Mouse (Mus musculus) erythroblast, adult 5-6 weeks (primary cell): ENCODE results near the gene Daam1. TPM values are rescaled to one million over a fixed set of nuclear protein-coding genes. Genes with fewer than 3 reads are reported as not detected.

Source experiments
- ATAC-seq: replicated peaks from 2 replicates; pipeline ENCODE4 v1.8.0; 2016; ENCODE audit warnings: moderate number of reproducible peaks, mild to moderate bottlenecking, moderate TSS enrichment, inconsistent platforms; ENCODE audit not compliant: poor library complexity, low FRiP score, severe bottlenecking
- total RNA-seq, 2 experiments: library from RNA; stranded (forward) in 1 of 2; stranded (reverse) in 1 of 2; fragments of 150-400 nt in 1 of 2; fragments of 200-764, 138-1000 nt in 1 of 2; gene quantifications; 2 replicates each; pipeline versions ENCODE4 v1.2.3 to v1.2.4; 2015 to 2017; ENCODE audit warnings: low replicate concordance in 2 of 2

The Daam1 gene
- total RNA-seq, 2 experiments from 2014 or later = 39.4 to 59.4 TPM

DNA sequence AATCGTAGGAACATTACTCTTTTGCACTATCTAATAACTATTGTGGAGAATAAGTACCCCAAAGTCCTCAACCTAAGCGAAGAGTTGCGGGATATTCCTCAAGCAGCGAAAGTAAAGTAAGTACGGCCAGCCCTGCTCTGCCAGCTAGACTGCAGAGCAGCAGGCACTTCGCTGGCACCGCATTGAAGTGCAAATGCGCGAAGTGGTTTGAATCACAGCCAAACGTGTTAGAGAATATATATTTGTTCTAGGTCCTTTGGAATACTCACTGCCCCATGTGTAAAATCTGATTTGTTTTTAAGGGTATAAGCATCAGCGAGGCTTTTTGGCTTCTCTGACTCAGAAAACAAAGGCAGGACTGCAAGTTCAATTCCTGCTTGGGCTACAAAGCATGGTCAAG is 149.9 kb downstream of the Daam1 start:
- ATAC-seq = no peak

DNA sequence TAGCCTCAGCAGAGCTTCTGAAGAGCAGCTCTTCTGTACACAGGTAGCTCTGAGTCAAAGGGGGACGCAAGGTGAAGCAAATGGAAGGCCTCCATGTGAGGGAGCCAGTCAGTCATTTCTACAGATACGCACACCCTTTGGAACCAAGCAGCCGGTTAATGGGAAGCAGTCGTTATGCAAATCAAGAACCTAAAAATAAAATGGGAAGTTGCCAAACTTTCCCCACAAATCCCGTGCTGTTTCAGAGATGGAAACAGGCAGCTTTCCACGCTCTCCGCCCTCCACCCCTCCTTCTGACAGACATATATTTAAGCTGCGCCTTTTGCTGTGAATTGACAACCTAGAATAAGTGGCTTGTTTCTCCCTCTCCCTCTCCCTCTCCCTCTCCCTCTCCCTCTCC is 150.4 kb downstream of the Daam1 start:
- ATAC-seq = no peak

DNA sequence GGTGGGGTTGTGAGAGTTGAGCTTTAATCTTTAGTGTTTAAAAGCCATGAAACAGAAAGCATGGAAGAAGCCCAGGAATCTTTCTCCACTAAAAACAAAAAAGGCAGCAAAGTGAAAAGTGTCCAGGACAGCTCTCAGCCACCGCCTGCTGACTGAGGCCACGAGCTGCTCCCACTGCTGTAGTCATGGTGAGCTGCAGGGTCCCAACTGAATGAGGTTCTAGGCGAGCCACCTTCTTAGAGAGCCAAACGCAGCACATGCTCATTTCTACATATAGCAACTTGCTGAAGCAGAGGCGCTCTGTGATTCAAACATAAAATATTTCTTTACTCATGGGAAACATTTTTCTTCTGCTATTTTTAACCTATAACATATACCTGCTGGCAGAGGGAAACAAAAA is 150.9 kb downstream of the Daam1 start:
- ATAC-seq = no peak

DNA sequence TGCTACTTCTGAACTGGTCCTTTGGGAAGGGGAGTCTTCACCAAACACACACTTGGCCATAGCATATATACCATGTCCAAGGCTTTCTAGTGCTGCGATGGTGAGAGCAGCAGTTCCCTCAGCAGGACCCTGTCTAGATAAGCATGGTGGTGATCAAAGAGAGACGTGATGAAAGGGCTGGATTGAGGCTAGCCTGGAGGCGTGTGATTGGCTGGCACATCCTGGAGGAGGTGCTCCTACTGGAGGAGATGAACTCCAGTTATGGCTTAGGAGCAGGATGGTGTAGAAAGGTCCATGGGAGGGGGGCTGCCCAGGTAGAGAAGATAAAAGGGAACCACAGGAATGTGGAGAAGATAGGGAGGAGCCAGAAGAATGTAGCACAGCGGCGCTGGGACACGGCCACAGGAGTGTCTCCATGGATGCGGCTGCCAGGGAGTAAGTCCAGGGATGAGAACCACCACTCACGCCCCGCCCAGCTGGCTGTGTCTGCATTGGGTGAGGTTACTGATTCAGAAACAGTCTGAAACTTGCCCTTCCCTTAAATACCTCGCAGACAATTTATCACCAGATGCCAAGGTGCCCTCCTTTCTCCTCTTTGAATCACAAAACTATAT is 152.3 kb downstream of the Daam1 start:
- no peak for ATAC-seq

DNA sequence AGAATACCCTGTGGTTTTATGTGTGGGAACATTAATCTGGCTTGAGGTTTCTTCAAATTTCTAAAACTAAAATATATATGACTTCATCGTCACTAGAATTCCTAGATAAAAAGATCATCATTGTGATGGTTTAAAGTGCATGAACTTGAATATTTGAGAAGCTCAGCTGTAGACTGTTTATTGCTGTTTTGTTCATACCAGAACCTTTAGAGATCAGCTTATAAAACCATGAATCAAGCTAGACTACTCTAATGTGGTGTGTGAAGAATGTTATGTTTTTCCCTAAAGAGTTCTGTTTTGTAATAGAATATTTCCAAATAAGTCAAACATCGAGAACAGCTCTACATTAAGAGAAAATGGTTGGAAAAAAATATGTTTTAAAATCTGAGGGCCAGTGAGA is 156.3 kb downstream of the Daam1 start:
- no peak for ATAC-seq

DNA sequence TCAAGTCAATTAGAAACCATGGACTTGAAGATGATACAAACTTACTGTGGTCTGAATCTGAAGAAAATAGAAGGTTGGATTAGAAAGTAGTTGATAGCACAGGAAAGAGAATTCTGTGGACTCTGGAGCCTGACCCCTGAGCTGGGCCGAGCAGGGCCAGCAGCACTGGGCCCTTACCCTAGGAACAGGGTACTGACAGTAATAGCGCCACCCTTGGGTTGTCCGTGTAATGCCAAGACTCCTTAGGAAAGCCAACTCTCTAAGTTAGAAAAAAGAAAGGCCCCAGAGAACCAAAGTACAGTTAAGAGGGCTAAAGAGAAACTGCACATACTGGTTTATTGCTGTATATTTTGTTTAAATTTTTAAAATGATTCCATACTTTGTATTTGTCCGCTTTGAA is 157.0 kb downstream of the Daam1 start:
- no peak for ATAC-seq

DNA sequence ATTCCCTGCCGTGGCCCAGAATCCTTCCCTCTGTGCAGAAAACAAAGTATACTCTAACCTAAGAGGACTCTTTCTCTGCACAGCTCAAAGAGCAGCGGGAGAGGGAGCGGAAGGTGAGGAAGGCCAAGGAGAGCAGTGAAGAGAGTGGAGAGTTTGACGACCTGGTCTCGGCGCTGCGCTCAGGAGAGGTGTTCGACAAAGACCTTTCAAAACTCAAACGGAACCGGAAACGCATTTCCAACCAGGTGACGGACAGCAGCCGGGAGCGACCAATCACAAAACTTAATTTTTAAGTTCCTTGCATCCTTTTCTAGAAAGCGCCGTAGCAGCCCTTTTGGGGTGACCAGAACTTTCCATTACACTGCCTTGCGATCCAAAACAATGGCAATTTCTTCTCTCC is 158.7 kb downstream of the Daam1 start:
- ATAC-seq = no peak

DNA sequence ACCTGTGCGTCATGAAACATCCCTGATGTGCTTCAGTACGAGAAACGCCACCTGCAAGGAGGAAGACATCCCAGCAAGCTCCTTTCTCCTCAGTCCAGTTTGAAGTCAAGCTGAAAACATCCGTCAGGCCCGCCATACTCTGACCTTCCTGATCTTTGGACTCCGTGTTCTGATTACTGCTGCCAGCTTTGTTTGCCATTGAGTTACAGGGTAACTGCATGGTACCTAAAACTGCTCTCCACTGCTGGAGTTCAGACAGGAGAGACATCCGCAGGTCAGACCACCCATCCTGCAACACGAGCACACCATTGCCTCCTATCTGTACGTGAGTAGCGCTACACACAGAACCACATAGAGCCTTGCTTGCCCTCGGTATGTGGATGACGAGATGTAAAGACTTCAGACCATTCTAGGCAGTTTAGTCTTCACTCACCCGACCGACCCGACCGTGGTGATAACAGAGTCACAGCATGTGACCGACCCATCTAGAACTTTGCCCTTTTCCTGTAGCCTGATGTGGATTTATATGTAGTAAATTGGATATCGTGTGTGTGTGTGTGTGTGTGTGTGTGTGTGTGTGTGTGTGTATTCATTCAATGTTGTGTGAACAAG is 161.8 kb downstream of the Daam1 start:
- ATAC-seq = no peak

DNA sequence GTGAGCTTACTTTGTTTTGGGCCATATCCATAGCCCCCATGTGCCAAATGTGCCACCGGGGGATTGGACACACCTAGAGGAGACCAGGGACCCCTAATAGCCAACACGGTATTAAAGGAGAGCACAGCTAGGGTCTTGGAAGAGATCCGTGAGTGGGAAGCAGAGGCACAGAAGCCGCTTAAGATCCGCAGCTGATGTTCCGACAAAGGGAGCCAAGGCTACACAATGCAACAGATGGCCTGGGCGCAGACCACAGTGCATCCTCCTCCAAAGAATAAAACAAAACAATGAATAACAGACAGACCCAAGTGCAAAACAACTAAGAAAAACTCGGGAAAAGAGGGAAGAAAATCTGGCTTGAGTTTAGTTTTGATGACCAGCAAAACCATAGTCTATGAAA is 165.0 kb downstream of the Daam1 start:
- no peak for ATAC-seq

DNA sequence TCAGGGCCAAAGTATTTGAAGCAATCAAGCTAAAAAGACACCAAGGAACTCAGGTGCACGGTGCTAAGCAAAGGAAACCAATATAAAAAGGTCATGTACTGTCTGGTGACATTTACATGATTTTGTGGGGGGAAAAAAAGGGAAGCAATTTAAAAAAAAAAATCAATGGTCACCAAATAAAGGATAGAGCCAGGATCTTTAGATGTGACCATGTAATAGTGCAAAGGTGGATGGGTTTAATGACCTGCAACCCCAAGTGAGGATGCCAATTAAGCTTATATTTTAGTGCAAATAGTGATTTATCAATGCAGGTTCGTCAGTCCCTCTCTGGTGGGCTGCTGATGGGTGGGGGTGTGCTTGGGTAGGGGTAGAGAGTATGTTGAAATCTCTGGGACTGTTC is 166.0 kb downstream of the Daam1 start:
- ATAC-seq = no peak

DNA sequence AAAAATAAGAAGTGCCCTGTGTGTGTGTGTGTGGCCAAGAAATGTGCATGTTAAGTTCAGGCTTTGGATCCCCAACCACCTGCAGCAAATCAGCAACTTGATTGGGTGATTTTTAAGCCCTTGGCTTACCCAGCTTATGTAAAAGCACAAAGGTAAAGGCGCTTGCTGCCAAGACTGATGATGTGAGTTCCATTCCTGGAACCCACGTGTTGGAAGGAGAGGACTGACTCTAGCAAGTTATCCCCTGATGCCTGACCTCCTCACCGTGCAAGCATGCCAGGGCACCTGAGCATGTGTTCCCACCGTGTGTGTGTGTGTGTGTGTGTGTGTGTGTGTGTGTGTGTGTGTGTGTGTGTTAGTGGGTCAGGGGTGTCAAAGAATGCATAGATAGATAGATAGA is 166.5 kb downstream of the Daam1 start:
- no peak for ATAC-seq

DNA sequence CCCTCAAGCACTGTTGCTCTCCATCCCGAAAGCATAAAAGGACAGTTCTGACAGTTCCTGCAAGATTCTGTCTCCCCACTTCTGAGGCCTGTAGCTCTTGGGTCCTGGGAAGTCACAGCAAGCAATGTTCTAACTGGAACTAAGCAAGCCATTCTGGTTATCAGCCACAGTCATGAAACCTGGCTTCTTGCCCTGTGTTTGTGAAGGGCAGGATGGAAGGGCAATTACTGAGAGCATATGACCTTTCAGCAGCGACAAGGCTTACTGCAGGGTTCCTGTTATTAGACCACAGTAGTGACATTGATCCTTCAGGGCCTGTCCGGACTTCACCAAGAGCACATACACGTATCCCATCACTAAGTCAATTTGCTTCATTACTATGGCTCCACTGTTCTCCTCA is 167.8 kb downstream of the Daam1 start:
- ATAC-seq = no peak

DNA sequence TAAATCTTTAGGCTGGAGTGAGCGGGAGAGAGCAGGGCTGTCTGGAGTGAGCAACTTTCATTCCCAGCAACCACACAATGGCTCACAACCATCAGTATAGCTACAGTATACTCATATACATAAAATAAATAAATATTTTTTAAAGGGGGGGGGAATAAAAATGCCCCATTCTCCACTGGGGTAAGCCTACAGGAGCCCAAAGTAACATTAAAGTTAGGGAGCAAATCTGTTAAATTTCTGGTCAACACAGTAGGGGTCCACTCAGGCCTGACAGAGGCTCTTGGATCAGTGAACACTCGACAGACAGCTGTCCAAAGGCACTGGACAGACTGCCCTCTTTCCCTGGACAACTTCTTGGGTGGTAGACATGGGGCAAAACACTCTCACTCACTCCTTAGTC is 168.8 kb downstream of the Daam1 start:
- no peak for ATAC-seq

DNA sequence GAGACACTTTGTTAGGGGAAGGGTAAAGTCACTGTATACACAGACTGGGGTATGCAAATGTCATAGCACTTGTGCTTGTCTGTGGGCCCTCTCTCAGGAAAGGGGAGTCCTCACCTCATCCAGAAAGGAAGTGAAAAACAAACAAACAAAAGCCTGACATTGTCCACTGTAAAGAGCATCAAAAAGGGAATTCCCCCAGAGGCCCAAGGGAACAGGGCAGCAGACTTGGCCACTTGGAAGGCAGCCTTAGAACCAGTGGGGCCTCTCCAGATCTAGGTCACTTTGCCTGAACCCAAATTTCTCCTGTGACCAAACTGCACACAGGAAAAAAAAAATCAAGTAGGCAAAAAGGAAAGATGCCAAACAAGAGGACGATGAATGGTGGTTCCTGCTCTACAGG is 170.9 kb downstream of the Daam1 start:
- ATAC-seq = no peak

DNA sequence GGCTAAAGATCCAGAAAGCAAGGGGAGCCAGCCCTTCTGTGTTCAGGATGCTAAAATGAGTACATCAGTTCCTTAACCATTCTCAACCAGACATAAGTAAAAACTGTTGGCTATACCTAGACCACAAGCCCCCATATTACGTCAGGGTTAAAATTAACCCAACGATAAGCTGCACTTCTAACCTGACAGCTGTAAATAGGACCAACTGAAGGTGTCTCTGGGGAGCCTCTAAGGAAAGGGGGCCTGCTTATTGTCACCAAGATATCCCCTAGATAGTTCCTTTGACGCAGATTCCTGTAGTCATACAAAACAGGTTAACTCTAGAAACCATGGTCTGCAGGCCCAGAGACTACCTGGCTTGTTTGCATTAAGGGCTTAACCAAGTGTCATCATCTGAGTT is 174.4 kb downstream of the Daam1 start:
- no peak for ATAC-seq

DNA sequence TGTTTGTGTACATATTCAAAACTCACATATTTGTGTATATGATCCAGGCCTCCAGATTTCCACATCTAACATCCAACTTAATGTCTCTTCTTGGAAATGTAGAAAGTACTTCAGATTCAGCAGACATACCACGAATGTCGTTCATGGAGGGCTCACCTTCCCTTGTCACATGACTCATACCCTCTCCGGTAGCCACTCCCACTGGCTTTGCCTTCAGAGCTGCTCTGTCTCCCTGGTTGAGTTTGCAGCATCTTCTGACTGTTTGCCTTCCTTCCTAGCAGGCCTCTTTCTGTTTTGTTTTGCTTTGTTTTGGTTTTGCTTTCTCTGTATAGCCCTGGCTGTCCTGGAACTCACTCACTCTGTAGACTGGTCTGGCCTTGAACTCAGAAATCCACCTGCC is 176.8 kb downstream of the Daam1 start:
- no peak for ATAC-seq

DNA sequence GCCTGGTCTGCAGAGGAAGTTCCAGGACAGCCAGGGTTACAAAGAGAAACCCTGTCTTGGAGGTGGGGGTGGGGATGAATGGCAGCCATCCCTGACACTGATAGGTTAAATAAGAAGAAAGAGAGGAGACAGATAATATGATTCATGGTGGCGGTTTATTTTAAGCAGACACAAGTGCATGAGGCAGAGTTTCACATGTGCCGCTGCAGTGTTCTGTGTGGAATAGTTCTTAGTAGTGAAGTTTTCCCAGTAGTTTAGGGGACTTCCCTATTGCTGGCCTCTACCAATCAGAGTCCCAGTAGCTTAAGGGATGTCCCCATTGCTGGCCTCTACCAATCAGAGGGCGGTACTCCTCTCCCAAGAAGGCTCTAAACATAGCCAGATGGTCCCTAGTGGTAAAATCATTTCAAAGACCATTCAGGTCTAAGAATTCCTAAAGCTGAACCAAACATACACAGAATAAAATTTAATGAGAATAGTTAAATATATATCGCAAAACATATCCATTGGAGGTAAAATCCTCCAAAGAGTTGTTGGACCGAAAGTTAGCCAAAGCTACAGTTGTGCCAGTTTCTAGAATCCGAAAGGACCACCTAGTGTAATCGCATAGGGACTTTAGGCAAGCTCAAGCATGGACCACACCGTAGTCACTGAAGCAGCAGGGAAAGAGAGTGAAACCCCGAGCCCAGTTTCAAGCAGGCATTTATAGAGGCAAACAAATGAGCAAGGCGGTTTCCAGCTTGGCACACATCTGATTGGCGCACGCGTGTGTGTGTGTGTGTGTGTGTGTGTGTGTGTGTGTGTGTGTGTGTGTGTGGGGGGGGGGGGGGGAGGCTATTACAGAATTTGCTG is 178.4 kb downstream of the Daam1 start:
- no peak for ATAC-seq

DNA sequence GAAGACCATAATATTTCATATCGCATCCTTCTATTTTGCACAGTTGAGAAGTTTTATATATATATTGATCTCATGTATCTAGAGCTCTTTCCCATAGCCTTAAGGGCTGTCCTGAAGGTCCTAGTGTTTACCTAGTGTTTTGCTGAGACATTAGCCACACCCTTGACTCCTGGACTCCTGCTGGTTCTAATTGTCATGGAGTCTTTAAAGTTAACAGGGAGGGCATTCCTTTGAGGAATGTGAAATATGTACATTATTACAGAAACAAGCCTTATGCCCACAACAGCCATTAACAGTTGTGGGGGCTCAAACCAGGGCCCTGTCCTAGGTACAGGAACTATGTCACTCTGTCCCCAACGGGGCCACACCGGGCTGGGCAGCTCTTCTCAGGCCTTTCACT is 180.5 kb downstream of the Daam1 start:
- no peak for ATAC-seq

DNA sequence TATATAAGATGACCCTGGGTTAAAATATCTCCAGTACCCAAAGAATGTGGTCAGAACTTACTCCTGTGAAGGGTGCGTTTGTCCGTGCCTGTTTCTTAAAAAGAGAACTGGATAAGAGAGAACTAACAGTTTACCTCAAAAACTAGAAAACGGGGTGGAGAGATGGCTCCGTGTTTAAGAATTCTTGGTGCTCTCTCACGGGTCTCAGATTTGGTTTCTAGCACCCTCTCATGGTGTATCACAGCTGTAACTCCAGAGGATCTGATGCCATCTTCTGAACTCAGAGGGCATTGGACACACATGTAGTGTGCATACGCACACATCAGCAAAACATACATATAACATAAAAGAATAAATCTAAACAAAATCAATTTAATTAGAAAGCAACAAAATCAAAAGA is 181.2 kb downstream of the Daam1 start:
- ATAC-seq = no peak

DNA sequence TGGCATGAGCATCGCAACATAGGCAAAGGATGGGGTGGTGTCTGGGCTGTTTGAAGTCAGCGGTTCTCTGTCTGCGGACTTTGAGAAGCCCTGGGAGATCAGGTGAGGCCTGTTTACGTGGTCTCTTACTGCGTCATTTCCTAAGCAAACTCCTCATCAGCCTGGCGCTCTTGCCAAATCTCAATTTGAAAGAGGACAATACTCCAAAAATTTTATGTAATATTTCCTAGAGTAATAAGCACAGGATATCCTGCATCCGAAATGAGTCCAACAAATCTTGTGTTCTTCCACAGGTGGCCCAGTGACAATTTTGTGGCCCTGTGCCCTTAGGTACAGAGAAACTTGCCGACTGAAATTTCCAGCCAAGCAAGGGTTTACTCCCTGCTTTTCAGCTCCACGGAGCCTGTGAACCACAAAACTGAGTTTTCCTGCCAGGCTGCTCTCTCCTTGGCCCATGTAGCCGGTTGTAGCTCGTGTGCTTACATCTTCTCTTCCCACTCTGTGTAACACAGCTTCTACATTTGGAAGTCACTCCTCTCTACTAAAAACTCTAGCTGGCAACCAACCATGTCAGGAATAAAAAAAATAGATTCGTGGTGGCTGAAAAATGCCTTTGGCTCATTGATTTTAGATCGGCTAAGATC is 183.0 kb downstream of the Daam1 start:
- no peak for ATAC-seq

DNA sequence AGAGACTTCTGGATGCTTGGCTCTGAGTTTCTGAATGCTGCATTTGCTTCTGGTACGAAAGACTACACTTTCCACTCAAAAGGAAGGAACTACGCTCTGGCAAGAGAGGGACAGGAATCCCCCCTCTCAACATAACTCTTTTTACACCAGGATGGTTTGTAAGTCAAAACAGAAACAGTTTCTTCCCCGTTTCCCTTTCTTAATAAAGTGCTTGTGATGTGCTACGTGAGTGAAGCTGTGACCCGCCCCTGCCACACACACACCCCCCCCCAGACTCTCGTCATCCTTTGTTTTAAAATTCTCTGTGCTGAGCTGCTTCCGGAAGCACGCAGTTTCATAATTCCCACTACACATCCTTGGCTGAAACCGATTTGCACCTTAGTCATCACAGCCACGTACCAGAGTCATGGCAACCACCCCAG is 183.5 kb downstream of the Daam1 start:
- no peak for ATAC-seq
